Mouse (Mus musculus): ENCODE data around the gene Prr3.
"Not testable (repeated sequence)": the region's sequence is repeated elsewhere in the genome, so short reads cannot be mapped to it uniquely, and the experiment has no call there.

Prr3 gene

DNA sequence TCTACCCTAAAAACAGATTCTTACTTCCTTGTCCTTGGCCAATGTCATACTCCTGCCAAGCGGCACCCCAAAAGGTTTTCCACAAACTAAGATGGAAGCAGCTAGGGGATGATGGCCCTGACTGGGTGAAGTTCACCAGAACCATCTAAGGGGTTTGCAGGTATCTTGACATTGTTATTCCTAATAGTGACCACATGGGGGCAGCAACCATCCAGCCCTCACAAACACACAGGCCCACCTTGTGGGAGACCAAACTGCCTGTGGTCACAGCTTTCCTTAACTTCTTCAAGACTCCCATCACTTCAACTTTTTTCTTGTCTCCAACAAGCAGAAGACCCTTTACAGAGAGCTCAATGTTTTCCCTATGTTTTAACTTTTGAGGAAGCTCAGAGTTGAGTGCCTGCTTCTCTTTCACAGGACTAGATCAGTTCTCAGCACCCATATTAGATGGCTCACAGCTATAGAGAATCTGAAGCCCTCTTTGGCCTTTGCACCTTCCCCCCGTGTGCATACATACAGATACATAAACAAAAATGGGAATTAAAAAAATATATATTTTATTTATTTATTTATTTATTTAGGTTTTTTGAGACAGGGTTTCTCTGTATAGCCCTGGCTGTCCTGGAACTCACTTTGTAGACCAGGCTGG, 42.2 kb downstream of the Prr3 start:
- no peak for DNase-seq (ENCODE audit: low read depth)

DNA sequence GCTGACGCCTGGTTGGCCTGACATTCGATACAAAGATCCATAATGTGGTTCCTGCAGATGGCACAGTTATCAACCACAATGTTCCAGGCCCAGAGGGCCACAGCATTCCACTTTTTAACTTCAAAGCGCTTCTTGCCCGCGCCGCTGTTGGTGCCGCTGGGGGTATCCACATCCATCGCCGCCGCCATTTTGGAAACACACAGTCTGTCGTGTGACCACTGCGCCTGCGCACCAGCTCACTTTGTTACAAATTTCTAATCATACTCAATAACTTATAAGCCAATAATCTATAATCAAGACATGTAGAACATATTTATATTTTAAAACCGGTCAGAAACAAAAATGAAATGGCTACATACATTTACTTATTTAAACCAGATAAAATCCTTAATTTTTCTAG, 44.3 kb downstream of the Prr3 start:
- DNase-seq (ENCODE audit: low read depth): not testable (repeated sequence)

DNA sequence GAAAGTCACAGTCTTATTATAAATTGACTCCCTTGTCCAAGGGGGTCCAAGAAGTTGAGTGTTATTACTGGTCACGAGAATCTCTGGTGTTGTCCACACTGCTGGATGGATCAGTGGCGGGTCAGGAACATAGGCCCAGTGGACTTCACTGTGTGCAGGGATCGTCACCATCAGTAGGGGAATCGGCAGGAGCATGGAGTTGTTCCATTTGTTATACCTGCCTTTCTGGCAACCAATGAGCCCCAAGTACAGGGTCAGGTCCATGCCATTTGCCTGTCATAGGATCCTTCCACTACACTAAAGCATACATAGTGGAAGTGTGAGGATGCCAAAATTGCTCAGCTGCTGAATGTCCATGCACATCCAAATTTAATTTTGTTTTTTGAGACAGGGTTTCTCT, 47.4 kb downstream of the Prr3 start:
- DNase-seq (ENCODE audit: low read depth): no peak

DNA sequence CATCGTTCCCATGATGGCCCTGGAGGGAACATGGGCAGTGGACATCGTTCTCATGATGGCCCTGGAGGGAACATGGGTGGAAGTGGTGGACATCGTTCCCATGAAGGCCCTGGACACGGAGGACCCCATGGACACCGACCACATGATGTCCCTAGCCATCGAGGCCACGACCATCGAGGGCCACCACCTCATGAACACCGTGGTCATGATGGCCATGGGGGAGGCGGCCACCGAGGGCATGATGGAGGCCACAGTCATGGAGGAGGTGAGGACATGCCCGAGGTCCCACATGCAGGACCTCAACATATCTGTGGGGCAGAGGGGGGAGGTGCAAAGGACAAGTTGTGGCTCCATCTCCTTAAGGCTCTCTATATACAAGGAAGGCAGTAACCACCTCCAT, 49.4 kb downstream of the Prr3 start:
- no peak for DNase-seq (ENCODE audit: low read depth)

DNA sequence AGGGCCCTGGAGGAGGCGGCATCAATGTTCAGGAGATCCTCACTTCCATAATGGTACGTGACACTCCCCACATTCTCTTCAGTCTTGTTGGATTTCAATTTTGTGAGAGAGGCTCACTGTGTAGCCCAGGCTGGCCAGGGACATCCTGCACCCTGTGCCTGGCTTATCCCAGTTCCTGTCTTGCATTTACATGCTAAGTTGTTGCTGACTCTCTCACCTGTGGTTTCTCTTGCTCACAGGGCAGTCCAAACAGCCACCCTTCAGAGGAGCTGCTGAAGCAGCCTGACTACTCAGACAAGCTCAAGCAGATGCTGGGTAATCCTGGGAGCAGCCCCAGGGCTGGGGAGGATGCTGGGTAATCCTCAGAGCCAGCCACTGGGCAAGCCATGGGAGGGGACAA, 50.5 kb downstream of the Prr3 start:
- DNase-seq (ENCODE audit: low read depth): no peak

DNA sequence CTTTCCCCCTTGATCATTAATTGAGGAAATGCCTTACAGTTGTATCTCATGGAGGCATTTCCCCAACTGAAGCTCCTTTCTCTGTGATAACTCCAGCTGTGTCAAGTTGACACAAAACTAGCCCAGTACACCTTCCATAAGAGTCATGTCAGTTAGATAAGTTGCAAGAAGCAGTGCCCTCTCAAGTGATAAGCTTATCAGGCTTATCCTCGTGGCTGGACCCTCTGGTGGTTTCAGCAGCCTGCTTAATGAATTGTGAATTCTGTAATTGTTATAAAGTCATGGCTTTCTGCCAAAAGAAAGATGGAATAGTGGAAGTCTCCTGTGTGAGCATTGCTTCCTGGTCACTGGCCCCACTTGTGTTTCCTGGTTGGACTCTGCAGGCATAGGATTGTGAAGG, 52.6 kb downstream of the Prr3 start:
- no peak for DNase-seq (ENCODE audit: low read depth)

DNA sequence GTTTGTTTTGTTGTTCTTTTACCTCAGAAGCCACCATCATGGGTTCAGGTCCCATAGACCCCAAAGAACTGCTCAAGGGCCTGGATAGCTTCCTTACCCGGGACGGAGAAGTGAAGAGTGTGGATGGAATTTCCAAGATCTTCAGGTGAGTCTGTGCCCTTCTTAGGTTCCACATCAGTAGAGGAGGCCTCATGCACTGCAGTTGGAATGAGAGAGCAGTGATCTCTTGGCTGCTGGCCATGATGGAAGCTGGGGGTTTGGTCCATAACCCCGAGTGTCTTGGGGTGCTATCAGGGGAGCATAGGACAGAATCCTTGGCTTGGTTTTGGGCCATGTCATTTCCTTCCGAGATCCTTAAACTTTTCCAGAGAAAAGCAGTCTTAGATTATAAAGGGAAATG, 56.8 kb downstream of the Prr3 start:
- no peak for DNase-seq (ENCODE audit: low read depth)

DNA sequence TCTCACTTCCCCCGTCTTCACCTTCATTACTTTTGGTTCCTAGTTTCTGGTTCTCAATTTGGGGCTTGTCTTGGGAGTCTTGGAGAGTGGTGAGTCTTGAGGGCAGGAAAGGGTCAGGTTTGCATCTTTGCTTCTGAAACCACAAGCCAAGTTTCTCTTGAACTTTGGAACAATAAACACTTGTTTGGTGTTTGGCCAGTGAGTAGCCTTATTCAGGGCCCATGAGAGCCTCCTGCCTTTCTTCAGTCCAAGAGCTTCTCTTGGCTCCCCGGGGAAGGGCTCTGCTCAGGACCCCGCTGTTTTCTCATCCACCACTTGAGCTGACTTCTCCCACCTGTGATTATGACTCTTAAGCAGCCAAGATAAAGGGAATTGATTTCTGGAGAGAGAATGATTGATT, 57.5 kb downstream of the Prr3 start:
- DNase-seq (ENCODE audit: low read depth): no peak
